In genomic region chr4:136546279-136547045, GRCm38 (mm10) we compare ENCODE assay signal across 12 mouse cellular contexts.
"Had no signal": no experiment of that assay in that cellular context is flagged by ENCODE, and none has a peak within 500 bp of the region (broad histone marks: within the 10 kb centered on the region; RNA-seq: fewer than 3 reads in every experiment).

No protein-coding gene starts in this region.

- H3K27me3 ChIP-seq: liver, embryonic 15.5 days; midbrain, embryonic 13.5 days had no signal

- H3K9me3 ChIP-seq: limb, embryonic 10.5 days; liver, embryonic 15.5 days; midbrain, embryonic 13.5 days had no signal

- H3K9ac ChIP-seq: liver, embryonic 15.5 days; midbrain, embryonic 13.5 days had no signal

- H3K4me2 ChIP-seq: liver, embryonic 11.5 days; liver, embryonic 15.5 days; midbrain, embryonic 13.5 days had no signal

- H3K27ac ChIP-seq: limb, embryonic 10.5 days; liver, embryonic 15.5 days; midbrain, embryonic 13.5 days; stomach, postnatal 0 days had no signal

- DNase-seq: lung, adult 2 months; lung, postnatal 36 days; right cerebral cortex, adult 18-20 months; right cerebral cortex, postnatal 25 days; thymus, postnatal 4 days had no signal

- ATAC-seq: lung, postnatal 0 days; midbrain, embryonic 13.5 days had no signal

- H3K4me1 ChIP-seq: limb, embryonic 10.5 days; liver, embryonic 15.5 days had no signal

- H3K4me3 ChIP-seq: left cerebral cortex, adult 2 months; limb, embryonic 10.5 days; liver, embryonic 15.5 days; midbrain, embryonic 13.5 days had no signal
